Mouse (Mus musculus) erythroblast, embryonic 14.5 days (primary cell): ENCODE measurements around the gene Hebp1. TPM values are rescaled to one million over a fixed set of nuclear protein-coding genes. Genes with fewer than 3 reads are reported as not detected.

ENCODE experiments used
- H3K27me3 ChIP-seq: 2 replicates; pipeline ENCODE4 v1.6.1; 2012; ENCODE audit warnings: inconsistent platforms; ENCODE audit not compliant: control insufficient read depth
- H3K36me3 ChIP-seq: 2 replicates; pipeline ENCODE4 v1.6.1; 2012; ENCODE audit warnings: mild to moderate bottlenecking, inconsistent platforms; ENCODE audit not compliant: control insufficient read depth
- H3K4me1 ChIP-seq: 2 replicates; pipeline ENCODE4 v1.6.1; 2012; ENCODE audit warnings: inconsistent platforms; ENCODE audit not compliant: control insufficient read depth
- H3K4me3 ChIP-seq: replicated peaks from 2 replicates; pipeline ENCODE3; 2012; ENCODE audit warnings: moderate library complexity, mild to moderate bottlenecking, inconsistent platforms
- H3K9me3 ChIP-seq: 2 replicates; pipeline ENCODE4 v1.6.1; 2012; ENCODE audit warnings: low read length, inconsistent platforms, mixed read lengths; ENCODE audit not compliant: control insufficient read depth
- GATA1 ChIP-seq: IDR thresholded peaks from 2 replicates; pipeline ENCODE4 v1.6.1; 2012; ENCODE audit warnings: low read length, inconsistent platforms, mixed read lengths
- TAL1 ChIP-seq: IDR thresholded peaks from 3 replicates; pipeline ENCODE4 v1.6.1; 2012; ENCODE audit warnings: low read length, inconsistent platforms, mixed read lengths
- polyA plus RNA-seq: library from polyadenylated mRNA; stranded (reverse); fragments of >175 nt; gene quantifications from 2 replicates; pipeline ENCODE4 v1.2.3, GENCODE M21; 2012

The Hebp1 gene
- polyA plus RNA-seq, 1 experiment = 15.1 TPM

DNA sequence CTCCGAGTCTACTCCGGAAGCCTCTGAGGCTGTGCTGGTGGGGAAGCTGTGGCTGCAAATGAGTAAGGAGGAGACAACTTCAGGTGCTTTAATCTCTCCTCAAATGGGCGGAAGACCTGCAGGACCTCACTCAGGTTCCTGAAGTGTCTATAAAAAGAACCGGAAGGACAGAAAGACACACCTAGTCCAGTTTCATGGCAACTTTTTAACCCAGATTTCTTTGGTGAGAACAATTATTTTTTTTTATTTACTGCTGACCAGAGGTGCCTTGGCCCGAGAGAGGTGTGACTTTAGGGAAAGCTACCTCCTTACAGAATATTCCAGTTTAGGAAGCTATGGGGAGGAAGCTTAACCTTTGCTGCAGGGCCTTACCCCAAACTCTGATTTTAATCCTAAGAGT lies 79.6 kb downstream of the Hebp1 start, which contains the start of gene Gprc5d:
Gprc5d (minus strand) TSS at position 101 of the 400 bp plus-strand sequence.
- Histone ChIP-seq H3K27me3 (peaks cover 2% of the 10 kb centered on the region), H3K4me1 (no peaks in the 10 kb centered on the region), H3K36me3 (no peaks in the 10 kb centered on the region), H3K4me3 (no peak within 1 kb of the TSS), H3K9me3 (no peaks in the 10 kb centered on the region)
- no peak for TF ChIP-seq TAL1
- TF ChIP-seq GATA1 = no peak

DNA sequence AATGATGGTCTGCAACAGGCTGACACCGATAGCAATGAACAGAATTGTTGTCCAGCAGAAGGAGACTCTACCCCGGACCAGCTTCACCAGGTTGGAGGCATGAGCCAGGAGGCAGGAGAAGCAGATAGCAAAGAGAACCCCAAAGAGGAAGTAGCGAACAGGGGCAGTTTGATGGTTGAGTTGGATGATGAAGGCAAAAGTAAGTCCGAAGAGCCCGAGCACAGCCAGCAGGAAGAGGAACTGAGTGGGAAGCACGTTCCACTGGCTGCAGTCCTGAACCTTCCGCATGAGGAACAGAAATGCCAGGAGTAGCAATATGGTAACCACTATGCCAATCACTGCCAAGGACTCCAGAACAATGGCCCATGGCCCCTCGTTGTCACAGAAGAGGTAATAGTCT lies 81.3 kb downstream of the Hebp1 start:
- no peaks in the 10 kb centered on the region for H3K9me3 ChIP-seq
- no peaks in the 10 kb centered on the region for H3K4me1 ChIP-seq
- no peaks in the 10 kb centered on the region for H3K36me3 ChIP-seq
- no peak overlapping the region for H3K4me3 ChIP-seq
- peaks cover 6% of the 10 kb centered on the region for H3K27me3 ChIP-seq
- TF ChIP-seq GATA1 = no peak
- no peak for TF ChIP-seq TAL1

DNA sequence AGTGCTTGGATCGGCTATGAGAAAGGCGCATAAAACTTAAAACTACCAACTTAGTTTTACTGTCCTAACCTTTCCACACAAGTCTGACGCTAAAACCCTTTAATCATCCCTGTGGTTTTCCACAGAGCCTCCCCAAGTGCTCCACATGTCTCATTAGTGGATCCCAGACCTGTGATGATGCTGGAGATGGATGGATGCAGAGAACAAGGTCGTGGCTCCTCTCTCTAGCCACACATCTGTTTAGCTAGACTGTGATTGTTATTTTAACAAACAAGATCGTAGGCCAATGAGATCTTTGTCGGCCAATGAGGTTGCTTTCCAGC lies 84.7 kb downstream of the Hebp1 start:
- H3K36me3 ChIP-seq = no peaks in the 10 kb centered on the region

DNA sequence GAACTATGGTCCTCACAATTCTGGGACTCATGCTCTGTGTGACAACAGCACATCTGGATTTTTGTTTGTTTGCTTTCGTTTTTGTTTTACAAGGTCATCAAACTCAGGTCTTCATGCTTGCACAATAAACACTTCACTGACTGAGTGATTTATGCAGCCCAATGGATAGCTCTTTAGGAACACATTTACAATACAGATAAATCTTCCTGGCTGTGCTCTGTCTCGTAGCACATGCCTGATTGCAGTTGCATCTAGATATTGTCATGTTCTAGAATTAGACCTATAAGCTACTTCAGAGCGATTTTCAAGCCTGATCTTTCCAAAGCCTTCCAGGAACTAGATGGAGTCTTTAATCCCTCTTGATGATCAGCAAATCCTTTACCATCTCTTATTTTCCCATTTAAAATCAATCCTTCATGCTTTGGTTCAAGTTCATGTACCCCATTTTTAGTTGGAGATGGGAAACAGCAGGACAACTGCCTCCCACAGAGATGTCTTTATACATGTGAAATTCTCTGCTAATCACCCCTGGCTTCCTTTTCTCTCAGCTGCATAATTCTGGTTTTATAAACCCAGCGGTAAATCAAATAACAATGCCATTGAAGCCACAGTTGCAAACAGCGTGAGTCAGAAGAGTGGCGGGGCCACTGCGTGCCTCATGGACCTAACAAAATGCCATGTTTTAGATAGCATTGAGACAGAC lies 85.3 kb downstream of the Hebp1 start:
- Histone ChIP-seq H3K27me3 (peaks cover 6% of the 10 kb centered on the region), H3K36me3 (no peaks in the 10 kb centered on the region), H3K4me3 (no peak overlapping the region), H3K4me1 (no peaks in the 10 kb centered on the region), H3K9me3 (no peaks in the 10 kb centered on the region)
- TF ChIP-seq GATA1 (no peak), TAL1 (no peak)

More for the DNA sequence above, 84.7 kb downstream of the Hebp1 start:
- Histone ChIP-seq H3K4me1 (no peaks in the 10 kb centered on the region), H3K9me3 (no peaks in the 10 kb centered on the region), H3K27me3 (peaks cover 6% of the 10 kb centered on the region), H3K4me3 (no peak overlapping the region)
- TF ChIP-seq TAL1 = no peak
- TF ChIP-seq GATA1 = no peak

DNA sequence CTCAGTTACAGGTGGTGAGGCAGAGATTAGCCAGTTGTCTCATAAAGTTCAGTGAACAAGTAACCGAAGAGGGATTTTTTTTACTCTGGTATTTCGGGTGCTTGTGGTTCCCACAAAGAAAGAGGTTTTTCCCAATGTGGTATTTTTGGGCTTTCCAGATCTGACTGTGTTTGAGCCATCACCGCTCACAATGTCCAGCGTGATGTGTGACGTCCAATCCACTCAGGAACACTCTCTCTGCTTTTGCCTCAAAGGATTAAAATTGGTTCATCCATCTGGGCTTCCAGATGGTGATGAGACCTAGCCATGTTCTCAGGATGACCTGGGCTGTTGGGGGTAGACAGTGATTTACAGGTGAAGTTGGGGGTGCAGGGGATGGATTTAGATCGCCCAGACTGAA lies 90.8 kb downstream of the Hebp1 start:
- no peaks in the 10 kb centered on the region for H3K27me3 ChIP-seq
- H3K36me3 ChIP-seq = no peaks in the 10 kb centered on the region
- H3K9me3 ChIP-seq = no peaks in the 10 kb centered on the region
- no peak overlapping the region for H3K4me3 ChIP-seq
- no peaks in the 10 kb centered on the region for H3K4me1 ChIP-seq
- no peak for TF ChIP-seq GATA1

DNA sequence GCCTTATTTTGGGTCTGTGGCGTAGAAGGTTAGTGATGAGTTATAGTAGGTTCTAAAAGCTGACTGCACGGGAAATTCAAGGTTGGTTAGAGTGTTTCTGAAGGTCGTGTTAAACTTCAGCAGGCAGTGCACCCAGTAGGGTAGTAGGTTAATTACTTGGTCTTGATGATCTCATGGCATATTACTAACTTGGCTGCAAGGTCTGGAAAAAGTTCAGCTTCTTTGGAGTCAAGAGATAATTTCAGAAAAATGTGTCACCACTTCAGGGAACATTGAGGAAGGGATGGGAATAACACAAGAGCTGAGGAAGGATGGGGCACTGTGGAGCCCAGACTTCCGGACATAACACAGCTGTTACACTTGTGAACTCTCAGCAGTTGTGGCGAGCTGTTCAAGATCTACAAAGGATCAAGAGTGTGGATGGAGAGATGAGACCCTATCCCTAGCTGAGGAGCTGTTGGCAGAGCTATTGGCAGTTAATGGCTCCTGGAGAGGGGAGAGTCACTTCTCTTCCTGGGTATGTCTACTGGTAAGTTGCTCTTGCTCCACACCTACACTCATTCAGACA lies 95.0 kb downstream of the Hebp1 start:
- Histone ChIP-seq H3K4me3 (no peak overlapping the region), H3K36me3 (no peaks in the 10 kb centered on the region), H3K4me1 (no peaks in the 10 kb centered on the region), H3K9me3 (no peaks in the 10 kb centered on the region), H3K27me3 (no peaks in the 10 kb centered on the region)
- TF ChIP-seq GATA1 (no peak), TAL1 (no peak)

DNA sequence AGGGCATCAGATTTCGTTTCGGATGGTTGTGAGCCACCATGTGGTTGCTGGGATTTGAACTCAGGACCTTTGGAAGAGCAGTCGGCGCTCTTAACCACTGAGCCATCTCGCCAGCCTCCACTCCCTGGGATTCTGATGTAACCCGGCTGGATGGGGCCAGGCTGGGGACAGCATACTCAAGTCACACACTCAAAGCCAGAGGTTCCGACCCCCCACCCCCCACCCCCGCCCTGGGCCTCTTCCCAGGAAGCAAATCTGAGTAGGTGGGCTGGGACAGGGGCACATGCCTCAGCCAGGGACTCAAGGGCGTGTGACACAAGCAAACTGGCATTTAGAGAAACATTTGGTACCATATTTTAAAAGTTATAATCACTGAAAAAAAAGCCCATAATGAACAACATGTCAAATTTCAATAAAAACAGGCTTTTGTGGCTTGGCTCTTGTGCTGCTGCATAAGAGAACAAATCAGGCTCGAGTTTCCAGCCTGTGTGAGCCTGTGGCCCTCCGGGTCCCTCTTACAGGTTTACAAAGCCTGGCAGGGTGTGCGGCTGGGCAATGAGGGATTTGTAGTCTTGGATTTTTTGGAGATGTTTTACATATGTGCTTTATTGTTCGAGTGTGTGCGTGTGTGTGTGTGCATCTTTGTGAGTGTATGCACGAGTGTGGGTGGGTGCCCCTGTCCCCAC lies 96.9 kb downstream of the Hebp1 start:
- TF ChIP-seq TAL1 (no peak), GATA1 (no peak)
- Histone ChIP-seq H3K27me3 (no peaks in the 10 kb centered on the region), H3K36me3 (no peaks in the 10 kb centered on the region), H3K4me3 (no peak overlapping the region), H3K9me3 (no peaks in the 10 kb centered on the region), H3K4me1 (no peaks in the 10 kb centered on the region)

DNA sequence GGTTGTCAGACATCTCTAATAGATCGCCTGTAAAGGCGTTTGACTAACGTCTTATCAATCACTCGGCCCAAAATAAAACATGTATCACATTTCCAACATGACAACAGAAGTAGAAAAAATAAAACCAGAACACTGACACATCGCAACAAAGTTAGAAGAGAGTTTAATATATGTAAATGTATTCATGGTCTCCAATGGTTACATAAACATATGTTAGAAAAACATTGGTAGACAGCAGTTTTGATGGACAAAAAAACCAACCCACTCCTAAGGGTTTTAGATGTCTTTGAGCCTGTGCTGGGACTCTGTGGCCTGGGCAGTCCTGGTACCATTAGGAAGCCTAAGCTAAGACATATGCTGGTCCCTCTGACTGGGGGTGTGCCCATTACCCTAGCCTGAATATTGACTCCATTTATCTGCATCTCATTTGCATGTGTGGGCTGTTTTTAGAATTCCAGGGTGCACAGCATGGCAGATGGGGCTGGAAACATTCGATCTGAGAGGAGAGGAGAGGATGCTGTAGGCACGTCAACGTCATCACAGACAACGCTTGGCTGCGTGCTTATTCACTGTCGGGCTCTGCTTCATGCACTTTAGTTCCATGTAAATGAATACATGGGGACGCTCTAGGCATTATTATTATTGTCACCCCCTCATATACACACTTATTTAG lies 104.9 kb downstream of the Hebp1 start:
- no peak for TF ChIP-seq TAL1
- TF ChIP-seq GATA1 = no peak
- no peaks in the 10 kb centered on the region for H3K36me3 ChIP-seq
- no peak overlapping the region for H3K4me3 ChIP-seq
- no peaks in the 10 kb centered on the region for H3K9me3 ChIP-seq
- no peaks in the 10 kb centered on the region for H3K27me3 ChIP-seq
- H3K4me1 ChIP-seq = no peaks in the 10 kb centered on the region

DNA sequence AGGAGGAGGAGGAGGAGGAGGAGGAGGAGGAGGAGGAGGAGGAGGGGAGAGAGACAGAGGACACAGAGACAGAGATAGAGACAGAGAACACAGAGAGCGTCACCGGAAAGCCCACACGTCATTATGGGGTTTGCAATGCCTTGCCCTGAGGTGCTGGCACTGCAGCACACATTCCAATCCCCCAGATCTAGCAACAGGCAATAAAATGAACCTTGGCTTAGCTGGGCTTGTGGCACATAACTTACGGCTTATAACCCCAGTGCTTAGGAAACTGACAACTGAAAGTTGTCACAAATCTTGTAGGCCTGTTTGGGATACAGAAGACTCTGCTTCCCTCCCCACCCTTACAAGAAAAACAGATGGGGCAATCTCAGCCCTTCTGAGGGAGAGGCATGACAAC lies 107.2 kb downstream of the Hebp1 start:
- Histone ChIP-seq H3K4me1 (no peaks in the 10 kb centered on the region), H3K9me3 (no peaks in the 10 kb centered on the region), H3K36me3 (no peaks in the 10 kb centered on the region), H3K4me3 (no peak overlapping the region), H3K27me3 (no peaks in the 10 kb centered on the region)
- no peak for TF ChIP-seq TAL1
- no peak for TF ChIP-seq GATA1
